Mouse (Mus musculus) limb, embryonic 12.5 days (tissue): ENCODE data around the gene Slc22a17. TPM values are rescaled to one million over a fixed set of nuclear protein-coding genes. Genes with fewer than 3 reads are reported as not detected.
"Not testable (repeated sequence)": the region's sequence is repeated elsewhere in the genome, so short reads cannot be mapped to it uniquely, and the experiment has no call there.

ENCODE experiments used
- ATAC-seq: fragments of 200-750 bp; cut with Nextera tagmentation; 2 replicates; pipeline ENCODE4 v1.8.0; 2017; ENCODE audit warnings: low read depth, moderate TSS enrichment; ENCODE audit not compliant: insufficient number of reproducible peaks, insufficient read depth, low FRiP score, low TSS enrichment
- H3K27ac ChIP-seq: fragments of 300-500 bp; sonication (generic); 2 replicates; pipeline ENCODE4 v1.5.1; 2016; ENCODE audit warnings: mild to moderate bottlenecking, moderate library complexity
- H3K27me3 ChIP-seq: fragments of 300-500 bp; sonication (generic); 2 replicates; pipeline ENCODE4 v1.6.1; 2016; ENCODE audit warnings: mild to moderate bottlenecking, moderate library complexity
- H3K36me3 ChIP-seq: fragments of 300-500 bp; sonication (generic); 2 replicates; pipeline ENCODE4 v1.6.1; 2016; ENCODE audit warnings: mild to moderate bottlenecking, moderate library complexity
- H3K4me1 ChIP-seq: fragments of 300-500 bp; sonication (generic); replicated peaks from 2 replicates; pipeline ENCODE4 v1.6.1; 2016
- H3K4me2 ChIP-seq: fragments of 300-500 bp; sonication (generic); 2 replicates; pipeline ENCODE4 v1.6.1; 2016; ENCODE audit warnings: mild to moderate bottlenecking, moderate library complexity
- H3K4me3 ChIP-seq: fragments of 300-500 bp; sonication (generic); replicated peaks from 2 replicates; pipeline ENCODE4 v1.5.1; 2016; ENCODE audit warnings: mild to moderate bottlenecking
- H3K9ac ChIP-seq: fragments of 300-500 bp; sonication (generic); replicated peaks from 2 replicates; pipeline ENCODE4 v1.6.1; 2016; ENCODE audit warnings: mild to moderate bottlenecking, moderate library complexity
- H3K9me3 ChIP-seq: fragments of 300-500 bp; sonication (generic); 2 replicates; pipeline ENCODE4 v1.6.1; 2016; ENCODE audit warnings: mild to moderate bottlenecking, moderate library complexity
- WGBS: fragments of 180-500 bp; shearing (Covaris S2); methylation state at CpG from one replicate; pipeline ENCODE4 v1.1.7; 2016; 5-methylcytosine and 5-hydroxymethylcytosine counted together
- polyA plus RNA-seq: library from polyadenylated mRNA; unstranded; fragments of >200 nt; fragmentation: Nextera tagmentation; extraction: Ambion mirVana; gene quantifications from 2 replicates; pipeline ENCODE4 v1.2.1, GENCODE M21; 2016

Slc22a17 gene
- polyA plus RNA-seq, 1 experiment from 2014 or later = 98.2 TPM

GRCm38 (mm10) chr14:54951587-54951986 lies 38.7 kb upstream of the Slc22a17 start:
- ATAC-seq = no peak
- no peaks in the 10 kb centered on the region for H3K36me3 ChIP-seq
- H3K4me1 ChIP-seq = no peaks in the 10 kb centered on the region
- H3K4me2 ChIP-seq = no peak overlapping the region
- H3K27ac ChIP-seq = no peak overlapping the region
- 86% methylated on average over 6 of the region's 6 CpGs for WGBS
- no peak overlapping the region for H3K9ac ChIP-seq
- no peak overlapping the region for H3K4me3 ChIP-seq
- no peaks in the 10 kb centered on the region for H3K9me3 ChIP-seq
- H3K27me3 ChIP-seq = peaks cover 13% of the 10 kb centered on the region; the same call in 1 of the 2 replicates

GRCm38 (mm10) chr14:54950493-54950892 lies 37.6 kb upstream of the Slc22a17 start:
- H3K27me3 ChIP-seq = peaks cover 13% of the 10 kb centered on the region; the same call in 1 of the 2 replicates
- no peak overlapping the region for H3K27ac ChIP-seq
- no peaks in the 10 kb centered on the region for H3K4me1 ChIP-seq
- H3K4me2 ChIP-seq = no peak overlapping the region
- no peak overlapping the region for H3K9ac ChIP-seq
- ATAC-seq = no peak
- 61% methylated on average over 12 of the region's 12 CpGs for WGBS
- H3K36me3 ChIP-seq = no peaks in the 10 kb centered on the region
- H3K9me3 ChIP-seq = no peaks in the 10 kb centered on the region
- no peak overlapping the region for H3K4me3 ChIP-seq

- no peaks in the 10 kb centered on the region for H3K36me3 ChIP-seq
- WGBS = 83% methylated on average over 9 of the region's 9 CpGs
- H3K9me3 ChIP-seq = no peaks in the 10 kb centered on the region
- no peak overlapping the region for H3K27ac ChIP-seq
- no peak overlapping the region for H3K4me3 ChIP-seq
- H3K27me3 ChIP-seq = peaks cover 13% of the 10 kb centered on the region; the same call in 1 of the 2 replicates
- no peak for ATAC-seq
- no peaks in the 10 kb centered on the region for H3K4me1 ChIP-seq
- H3K9ac ChIP-seq = no peak overlapping the region
- H3K4me2 ChIP-seq = no peak overlapping the region
Observed at GRCm38 (mm10) chr14:54948781-54949180, 35.8 kb upstream of the Slc22a17 start.

- H3K36me3 ChIP-seq, ATAC-seq, H3K4me1 ChIP-seq, H3K9ac ChIP-seq, H3K4me3 ChIP-seq, H3K4me2 ChIP-seq, H3K27ac ChIP-seq, H3K9me3 ChIP-seq: not testable (repeated sequence)
- WGBS = 92% methylated on average over 11 of the region's 11 CpGs
- H3K27me3 ChIP-seq = peaks cover 11% of the 10 kb centered on the region; the same call in 1 of the 2 replicates
Observed at GRCm38 (mm10) chr14:54947008-54947407, 34.1 kb upstream of the Slc22a17 start.

GRCm38 (mm10) chr14:54945975-54946704 lies 33.2 kb upstream of the Slc22a17 start:
- no peaks in the 10 kb centered on the region for H3K4me1 ChIP-seq
- H3K36me3 ChIP-seq = no peaks in the 10 kb centered on the region
- H3K27ac ChIP-seq = no peak overlapping the region
- 82% methylated on average over 19 of the region's 19 CpGs for WGBS
- no peak overlapping the region for H3K9ac ChIP-seq
- peaks cover 10% of the 10 kb centered on the region; the same call in 1 of the 2 replicates for H3K27me3 ChIP-seq
- no peaks in the 10 kb centered on the region for H3K9me3 ChIP-seq
- ATAC-seq = no peak
- no peak overlapping the region for H3K4me3 ChIP-seq
- no peak overlapping the region for H3K4me2 ChIP-seq

GRCm38 (mm10) chr14:54944939-54945338 lies 32.0 kb upstream of the Slc22a17 start:
- no peaks in the 10 kb centered on the region for H3K9me3 ChIP-seq
- no peak overlapping the region for H3K4me3 ChIP-seq
- H3K4me2 ChIP-seq = no peak overlapping the region
- H3K4me1 ChIP-seq = peaks cover under 1% of the 10 kb centered on the region; the same call in 1 of the 2 replicates
- H3K27ac ChIP-seq = no peak overlapping the region
- no peak overlapping the region for H3K9ac ChIP-seq
- WGBS = 70% methylated on average over 2 of the region's 2 CpGs
- ATAC-seq = no peak
- no peaks in the 10 kb centered on the region for H3K36me3 ChIP-seq
- peaks cover 4% of the 10 kb centered on the region; the same call in 1 of the 2 replicates for H3K27me3 ChIP-seq

- H3K4me1 ChIP-seq = peaks cover 8% of the 10 kb centered on the region; the same call in 1 of the 2 replicates
- no peaks in the 10 kb centered on the region for H3K9me3 ChIP-seq
- H3K27me3 ChIP-seq = no peaks in the 10 kb centered on the region
- H3K36me3 ChIP-seq = no peaks in the 10 kb centered on the region
- 93% methylated on average over 7 of the region's 7 CpGs for WGBS
- no peak for ATAC-seq
- H3K27ac ChIP-seq = no peak overlapping the region
- no peak overlapping the region for H3K4me2 ChIP-seq
- H3K4me3 ChIP-seq = no peak overlapping the region
- H3K9ac ChIP-seq = no peak overlapping the region
Observed at GRCm38 (mm10) chr14:54943971-54944370, 31.0 kb upstream of the Slc22a17 start.

- H3K9ac ChIP-seq = no peak overlapping the region
- H3K4me2 ChIP-seq = no peak overlapping the region
- no peaks in the 10 kb centered on the region for H3K9me3 ChIP-seq
- no peaks in the 10 kb centered on the region for H3K27me3 ChIP-seq
- no peaks in the 10 kb centered on the region for H3K36me3 ChIP-seq
- H3K4me1 ChIP-seq = peaks cover 8% of the 10 kb centered on the region; the same call in 1 of the 2 replicates
- 89% methylated on average over 8 of the region's 8 CpGs for WGBS
- H3K27ac ChIP-seq = no peak overlapping the region
- no peak overlapping the region for H3K4me3 ChIP-seq
- ATAC-seq = no peak
Observed at GRCm38 (mm10) chr14:54942479-54942878, 29.5 kb upstream of the Slc22a17 start.

GRCm38 (mm10) chr14:54941024-54941978 lies 28.4 kb upstream of the Slc22a17 start:
- ATAC-seq = no peak
- H3K27ac ChIP-seq = no peak overlapping the region
- no peak overlapping the region for H3K4me2 ChIP-seq
- no peaks in the 10 kb centered on the region for H3K36me3 ChIP-seq
- 63% methylated on average over 13 of the region's 13 CpGs for WGBS
- peaks cover 13% of the 10 kb centered on the region for H3K4me1 ChIP-seq
- no peaks in the 10 kb centered on the region for H3K9me3 ChIP-seq
- H3K9ac ChIP-seq = no peak overlapping the region
- no peak overlapping the region for H3K4me3 ChIP-seq
- no peaks in the 10 kb centered on the region for H3K27me3 ChIP-seq

- no peak overlapping the region for H3K4me3 ChIP-seq
- H3K9ac ChIP-seq = no peak overlapping the region
- no peaks in the 10 kb centered on the region for H3K36me3 ChIP-seq
- 84% methylated on average over 3 of the region's 3 CpGs for WGBS
- no peak overlapping the region for H3K4me2 ChIP-seq
- H3K9me3 ChIP-seq = no peaks in the 10 kb centered on the region
- no peak overlapping the region for H3K27ac ChIP-seq
- H3K27me3 ChIP-seq = no peaks in the 10 kb centered on the region
- no peak for ATAC-seq
- H3K4me1 ChIP-seq = peaks cover 19% of the 10 kb centered on the region
Observed at GRCm38 (mm10) chr14:54940176-54940530, 27.2 kb upstream of the Slc22a17 start.

- H3K36me3 ChIP-seq = no peaks in the 10 kb centered on the region
- H3K4me1 ChIP-seq = peaks cover 19% of the 10 kb centered on the region
- no peaks in the 10 kb centered on the region for H3K27me3 ChIP-seq
- no peak overlapping the region for H3K4me2 ChIP-seq
- H3K9ac ChIP-seq = no peak overlapping the region
- ATAC-seq = no peak
- no peaks in the 10 kb centered on the region for H3K9me3 ChIP-seq
- H3K27ac ChIP-seq = no peak overlapping the region
- WGBS = 47% methylated on average over 12 of the region's 12 CpGs
- H3K4me3 ChIP-seq = no peak overlapping the region
Observed at GRCm38 (mm10) chr14:54939434-54940175, 26.7 kb upstream of the Slc22a17 start.
